Mouse (Mus musculus): ENCODE measurements around the gene Nmral1. TPM values are rescaled to one million over a fixed set of nuclear protein-coding genes. Genes with fewer than 3 reads are reported as not detected.
A peak's percentile ranks its signal among the peaks of the same experiment; 100 is the strongest.
"Not testable (repeated sequence)": the region's sequence is repeated elsewhere in the genome, so short reads cannot be mapped to it uniquely, and the experiment has no call there.

Gene Nmral1
- polyA plus RNA-seq, 1 experiment = 1.8 TPM

DNA sequence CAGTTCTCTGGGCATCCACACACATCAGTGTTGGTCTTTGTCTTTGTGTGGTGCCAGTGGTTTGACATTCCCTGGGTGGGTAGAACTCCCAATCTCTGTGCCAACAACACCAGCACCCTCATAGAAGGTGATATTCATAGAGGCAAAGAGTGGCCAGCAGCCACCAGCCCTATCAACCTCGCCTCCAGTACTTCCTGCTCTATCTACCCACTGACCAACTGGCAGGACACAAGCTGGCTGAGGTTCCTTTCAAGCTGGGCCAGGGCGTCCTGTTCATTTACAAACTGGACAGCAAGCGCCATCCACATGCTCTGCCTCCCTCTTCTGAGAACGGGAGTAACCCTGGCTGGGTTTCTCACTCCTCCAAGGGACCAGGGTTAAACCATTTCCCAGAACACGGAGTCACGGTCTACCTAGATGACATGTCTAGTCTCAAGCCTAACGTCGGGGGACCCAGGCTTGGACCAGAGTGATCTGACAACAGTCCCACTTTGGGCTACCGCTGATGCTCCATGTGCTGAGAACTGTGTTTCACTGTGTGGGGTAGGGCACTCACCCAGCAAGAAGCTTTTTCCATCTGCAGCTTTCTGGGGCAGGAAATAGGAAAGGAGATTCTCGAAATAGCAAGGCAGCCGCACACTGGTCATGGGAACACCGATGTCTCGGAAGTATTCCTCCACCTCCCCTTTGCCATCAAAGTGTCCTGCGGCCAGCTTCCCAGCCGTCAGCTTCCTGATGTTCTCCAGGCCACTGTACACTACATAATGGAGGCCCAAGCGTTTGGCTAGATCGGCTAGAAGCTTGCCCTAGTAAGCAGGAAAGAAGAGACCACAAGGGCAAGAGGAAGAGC, 5.1 kb downstream of the Nmral1 start:
- Histone ChIP-seq H3K27me3 (ENCODE audit: control insufficient read depth, insufficient read depth, low read length) (no peaks in the 10 kb centered on the region), H3K36me3 (ENCODE audit: control insufficient read depth, insufficient read depth, low read length) (no peaks in the 10 kb centered on the region), H3K27ac (ENCODE audit: control insufficient read depth, insufficient read depth, low read depth, low read length) (no peak overlapping the region)

DNA sequence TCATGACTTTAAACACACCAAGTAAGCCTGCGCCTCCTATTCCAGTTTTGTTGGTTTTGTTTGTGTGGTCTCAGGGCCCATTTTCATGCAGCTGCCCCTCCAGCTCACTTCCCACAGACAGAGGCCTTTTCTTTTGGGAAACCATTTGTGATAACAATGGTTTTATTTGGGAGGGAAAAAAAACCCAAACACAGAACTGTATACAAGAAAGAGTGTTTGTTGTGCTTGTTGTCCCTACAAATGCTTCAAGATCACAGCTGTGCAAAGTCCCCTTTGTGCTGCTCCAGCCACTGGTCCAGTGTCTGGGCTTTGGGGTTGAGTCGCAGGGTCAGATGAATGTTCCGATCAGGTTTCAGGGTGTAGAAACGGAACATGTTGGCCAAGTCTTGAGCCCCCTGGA, 8.0 kb downstream of the Nmral1 start:
- no peak overlapping the region for H3K27ac ChIP-seq (ENCODE audit: control insufficient read depth, insufficient read depth, low read depth, low read length)
- H3K36me3 ChIP-seq (ENCODE audit: control insufficient read depth, insufficient read depth, low read length) = peaks cover 1% of the 10 kb centered on the region; the same call in 1 of the 2 replicates
- no peaks in the 10 kb centered on the region for H3K27me3 ChIP-seq (ENCODE audit: control insufficient read depth, insufficient read depth, low read length)
- TF ChIP-seq POLR2A (IDR thresholded peaks at IDR 0.05; ENCODE audit: control insufficient read depth, low read depth, low read length) = no peak
- TF ChIP-seq CTCF (IDR thresholded peaks at IDR 0.05; ENCODE audit: control insufficient read depth, insufficient read depth, insufficient replicate concordance, low read depth, low read length) = no peak
- no peak overlapping the region for H3K4me3 ChIP-seq (ENCODE audit: control insufficient read depth, low read depth, low read length)
- no peaks in the 10 kb centered on the region for H3K4me1 ChIP-seq (ENCODE audit: control insufficient read depth, insufficient read depth, low read length)

More for the DNA sequence above, 5.1 kb downstream of the Nmral1 start:
- H3K4me3 ChIP-seq (ENCODE audit: control insufficient read depth, low read depth, low read length) = no peak overlapping the region
- peaks cover 5% of the 10 kb centered on the region for H3K4me1 ChIP-seq (ENCODE audit: control insufficient read depth, insufficient read depth, low read length)
- TF ChIP-seq POLR2A (IDR thresholded peaks at IDR 0.05; ENCODE audit: control insufficient read depth, low read depth, low read length) (no peak), CTCF (IDR thresholded peaks at IDR 0.05; ENCODE audit: control insufficient read depth, insufficient read depth, insufficient replicate concordance, low read depth, low read length) (no peak)

DNA sequence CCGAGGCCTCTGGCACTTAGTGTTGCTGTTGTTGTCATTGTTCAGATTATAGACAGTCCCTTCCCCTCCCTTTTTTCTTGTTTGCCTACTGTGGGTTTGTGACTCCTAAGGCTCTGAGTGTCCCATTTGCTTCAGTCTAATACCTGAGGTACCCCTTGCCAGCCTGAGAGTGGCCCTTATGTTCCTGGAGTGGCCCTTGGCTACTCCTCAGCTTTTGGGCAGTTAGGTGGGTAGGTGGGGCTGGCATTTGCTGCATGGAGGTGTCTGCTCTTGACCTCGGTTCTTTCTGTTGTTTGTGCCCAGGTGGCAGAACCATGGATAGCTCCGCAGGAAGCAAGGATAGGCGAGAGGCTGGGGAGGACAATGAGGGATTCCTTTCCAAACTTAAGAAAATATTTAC, 13.6 kb downstream of the Nmral1 start:
- no peak overlapping the region for H3K4me3 ChIP-seq (ENCODE audit: control insufficient read depth, low read depth, low read length)
- TF ChIP-seq POLR2A (IDR thresholded peaks at IDR 0.05; ENCODE audit: control insufficient read depth, low read depth, low read length) (no peak), CTCF (IDR thresholded peaks at IDR 0.05; ENCODE audit: control insufficient read depth, insufficient read depth, insufficient replicate concordance, low read depth, low read length) (no peak)
- no peaks in the 10 kb centered on the region for H3K27me3 ChIP-seq (ENCODE audit: control insufficient read depth, insufficient read depth, low read length)
- no peaks in the 10 kb centered on the region for H3K4me1 ChIP-seq (ENCODE audit: control insufficient read depth, insufficient read depth, low read length)
- no peak overlapping the region for H3K27ac ChIP-seq (ENCODE audit: control insufficient read depth, insufficient read depth, low read depth, low read length)
- H3K36me3 ChIP-seq (ENCODE audit: control insufficient read depth, insufficient read depth, low read length) = peaks cover 5% of the 10 kb centered on the region

DNA sequence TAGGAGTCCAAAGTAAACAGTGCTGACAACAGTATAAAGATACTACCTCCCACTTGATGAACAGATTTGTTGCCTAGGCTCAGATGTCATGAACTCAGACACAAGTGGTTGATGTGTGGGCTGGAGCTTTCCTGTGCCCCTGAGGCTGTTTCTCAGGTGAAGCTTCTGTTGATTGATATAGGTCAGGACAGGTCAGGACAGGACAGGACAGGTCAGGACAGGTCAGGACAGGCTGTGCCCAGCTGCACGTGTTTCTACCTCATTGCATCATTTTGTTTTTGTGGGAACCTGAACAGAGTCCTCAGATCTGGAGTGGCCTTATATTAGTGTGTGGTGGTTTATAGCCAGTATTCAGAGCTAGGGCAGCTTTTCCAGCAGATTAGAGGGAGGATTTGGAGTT, 16.5 kb downstream of the Nmral1 start:
- no peaks in the 10 kb centered on the region for H3K4me1 ChIP-seq (ENCODE audit: control insufficient read depth, insufficient read depth, low read length)
- peaks cover 5% of the 10 kb centered on the region for H3K36me3 ChIP-seq (ENCODE audit: control insufficient read depth, insufficient read depth, low read length)
- H3K27ac ChIP-seq (ENCODE audit: control insufficient read depth, insufficient read depth, low read depth, low read length) = no peak overlapping the region
- TF ChIP-seq CTCF (IDR thresholded peaks at IDR 0.05; ENCODE audit: control insufficient read depth, insufficient read depth, insufficient replicate concordance, low read depth, low read length) = no peak
- TF ChIP-seq POLR2A (IDR thresholded peaks at IDR 0.05; ENCODE audit: control insufficient read depth, low read depth, low read length) = no peak
- H3K27me3 ChIP-seq (ENCODE audit: control insufficient read depth, insufficient read depth, low read length) = no peaks in the 10 kb centered on the region
- H3K4me3 ChIP-seq (ENCODE audit: control insufficient read depth, low read depth, low read length) = no peak overlapping the region

DNA sequence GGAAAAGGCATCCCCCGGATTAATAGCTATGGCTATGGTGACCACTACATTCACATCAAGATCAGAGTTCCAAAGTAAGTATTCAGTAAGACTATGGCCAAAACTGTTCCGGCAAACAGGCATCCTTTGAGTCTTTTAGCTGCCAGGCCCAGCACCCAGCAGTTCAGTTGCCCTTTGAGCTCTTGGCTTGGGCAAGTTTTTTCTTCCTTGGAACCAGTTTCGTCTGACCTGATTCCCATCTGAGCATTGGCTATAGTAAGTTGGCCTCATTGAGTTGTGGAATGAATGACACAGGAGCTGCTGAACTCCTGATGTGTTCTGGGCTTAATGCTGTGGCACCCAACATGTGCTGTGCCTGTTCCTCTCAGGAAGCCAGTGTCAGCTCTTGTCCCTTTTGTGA, 17.9 kb downstream of the Nmral1 start:
- Histone ChIP-seq H3K4me1 (ENCODE audit: control insufficient read depth, insufficient read depth, low read length) (no peaks in the 10 kb centered on the region), H3K36me3 (ENCODE audit: control insufficient read depth, insufficient read depth, low read length) (peaks cover 4% of the 10 kb centered on the region), H3K4me3 (ENCODE audit: control insufficient read depth, low read depth, low read length) (no peak overlapping the region), H3K27me3 (ENCODE audit: control insufficient read depth, insufficient read depth, low read length) (no peaks in the 10 kb centered on the region), H3K27ac (ENCODE audit: control insufficient read depth, insufficient read depth, low read depth, low read length) (no peak overlapping the region)
- TF ChIP-seq POLR2A (IDR thresholded peaks at IDR 0.05; ENCODE audit: control insufficient read depth, low read depth, low read length) = no peak
- no peak for TF ChIP-seq CTCF (IDR thresholded peaks at IDR 0.05; ENCODE audit: control insufficient read depth, insufficient read depth, insufficient replicate concordance, low read depth, low read length)

DNA sequence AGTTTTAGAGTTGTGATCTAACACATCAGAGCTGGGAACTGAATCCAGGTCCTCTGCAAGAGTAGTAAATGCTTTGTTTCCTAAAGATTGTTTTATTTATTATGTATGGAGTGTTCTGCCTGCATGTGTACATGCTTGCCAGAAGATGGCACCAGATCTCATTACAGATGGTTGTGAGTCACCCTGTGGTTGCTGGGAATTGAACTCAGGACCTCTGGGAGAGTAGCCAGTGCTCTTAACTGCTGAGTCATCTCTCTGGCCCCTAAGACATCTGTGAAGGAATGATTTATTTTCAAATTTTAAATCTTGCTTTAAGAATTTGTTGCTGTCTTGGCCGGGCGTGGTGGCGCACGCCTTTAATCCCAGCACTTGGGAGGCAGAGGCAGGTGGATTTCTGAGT, 29.8 kb downstream of the Nmral1 start:
- not testable (repeated sequence) for H3K36me3 ChIP-seq (ENCODE audit: control insufficient read depth, insufficient read depth, low read length); H3K27ac ChIP-seq (ENCODE audit: control insufficient read depth, insufficient read depth, low read depth, low read length); H3K4me3 ChIP-seq (ENCODE audit: control insufficient read depth, low read depth, low read length); H3K27me3 ChIP-seq (ENCODE audit: control insufficient read depth, insufficient read depth, low read length); H3K4me1 ChIP-seq (ENCODE audit: control insufficient read depth, insufficient read depth, low read length)

DNA sequence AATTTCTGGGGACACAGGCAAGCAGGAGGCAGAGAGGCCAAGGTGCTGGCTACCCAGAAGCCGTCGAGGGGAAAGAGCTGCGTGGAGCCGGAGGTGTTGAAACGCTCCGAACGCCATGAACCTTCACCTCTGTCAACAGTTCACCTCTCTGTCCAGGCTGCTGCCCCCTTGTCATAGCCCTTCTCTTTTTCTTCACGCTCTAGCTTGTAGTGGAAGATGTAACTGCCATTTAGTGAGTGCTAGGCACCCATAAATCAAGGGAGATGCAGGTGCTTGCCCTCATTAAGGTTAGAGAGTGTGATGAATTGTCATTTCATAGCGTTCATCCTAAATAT, 34.7 kb downstream of the Nmral1 start:
- no peak for TF ChIP-seq POLR2A (IDR thresholded peaks at IDR 0.05; ENCODE audit: control insufficient read depth, low read depth, low read length)
- TF ChIP-seq CTCF (IDR thresholded peaks at IDR 0.05; ENCODE audit: control insufficient read depth, insufficient read depth, insufficient replicate concordance, low read depth, low read length) = no peak

More for the DNA sequence above, 34.7 kb downstream of the Nmral1 start:
- peak overlapping the region; percentile 96 for H3K4me3 ChIP-seq (ENCODE audit: control insufficient read depth, low read depth, low read length)
- peaks cover 1% of the 10 kb centered on the region; the same call in 1 of the 2 replicates for H3K36me3 ChIP-seq (ENCODE audit: control insufficient read depth, insufficient read depth, low read length)
- peak overlapping the region; percentile 98 for H3K27ac ChIP-seq (ENCODE audit: control insufficient read depth, insufficient read depth, low read depth, low read length)
- H3K27me3 ChIP-seq (ENCODE audit: control insufficient read depth, insufficient read depth, low read length) = no peaks in the 10 kb centered on the region
- peaks cover 7% of the 10 kb centered on the region for H3K4me1 ChIP-seq (ENCODE audit: control insufficient read depth, insufficient read depth, low read length)
